Mouse (Mus musculus) embryonic fibroblast, embryonic 13.5 days (primary cell): ENCODE results near the gene Mknk2.

Experiments
- CTCF ChIP-seq: IDR thresholded peaks from 2 replicates; pipeline ENCODE4 v1.5.1; 2011; ENCODE audit warnings: mild to moderate bottlenecking, control low read depth, low read length, moderate library complexity, borderline replicate concordance; ENCODE audit not compliant: insufficient read depth
- POLR2A ChIP-seq: IDR thresholded peaks from 2 replicates; pipeline ENCODE4 v1.6.1; 2011; ENCODE audit warnings: low read depth, mild to moderate bottlenecking, control low read depth, low read length, moderate library complexity

GRCm38 (mm10) chr10:80625764-80626163, 52.1 kb downstream of the Mknk2 start:
- TF ChIP-seq CTCF (no peak), POLR2A (no peak)
